Mouse (Mus musculus): ENCODE data around the gene Kcnk3. TPM values are rescaled to one million over a fixed set of nuclear protein-coding genes. Genes with fewer than 3 reads are reported as not detected.

Kcnk3 gene
- polyA plus RNA-seq, 1 experiment: 0.95 TPM

DNA sequence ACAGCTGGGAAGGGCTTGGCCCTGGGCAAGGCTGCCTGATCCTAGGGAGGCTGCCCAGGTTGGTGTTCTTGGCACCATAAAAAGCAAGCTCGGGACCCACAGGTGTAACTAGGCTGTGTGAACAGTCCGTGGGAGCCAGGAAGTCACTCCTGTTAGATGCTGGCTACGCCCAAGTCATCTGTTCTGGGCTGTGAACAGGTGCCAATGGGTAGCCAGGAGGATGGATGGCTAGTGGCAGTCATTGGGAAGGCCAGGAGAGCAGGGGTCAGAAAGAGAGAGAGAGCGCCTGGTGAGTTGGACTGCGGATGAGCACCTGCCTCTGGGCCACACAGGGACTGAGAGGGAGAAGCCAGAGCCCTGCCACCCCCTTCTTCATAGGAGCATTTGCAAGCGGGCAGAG, 17.7 kb downstream of the Kcnk3 start:
- H3K4me1 ChIP-seq (ENCODE audit: control insufficient read depth, insufficient read depth, low read length): no peaks in the 10 kb centered on the region
- no peaks in the 10 kb centered on the region for H3K36me3 ChIP-seq (ENCODE audit: control insufficient read depth, insufficient read depth, low read length)
- TF ChIP-seq CTCF (IDR thresholded peaks at IDR 0.05; ENCODE audit: control insufficient read depth, insufficient read depth, insufficient replicate concordance, low read depth, low read length) (no peak), POLR2A (IDR thresholded peaks at IDR 0.05; ENCODE audit: control insufficient read depth, low read depth, low read length) (no peak)
- H3K27me3 ChIP-seq (ENCODE audit: control insufficient read depth, insufficient read depth, low read length): no peaks in the 10 kb centered on the region
- no peak overlapping the region for H3K4me3 ChIP-seq (ENCODE audit: control insufficient read depth, low read depth, low read length)
- no peak overlapping the region for H3K27ac ChIP-seq (ENCODE audit: control insufficient read depth, insufficient read depth, low read depth, low read length)

DNA sequence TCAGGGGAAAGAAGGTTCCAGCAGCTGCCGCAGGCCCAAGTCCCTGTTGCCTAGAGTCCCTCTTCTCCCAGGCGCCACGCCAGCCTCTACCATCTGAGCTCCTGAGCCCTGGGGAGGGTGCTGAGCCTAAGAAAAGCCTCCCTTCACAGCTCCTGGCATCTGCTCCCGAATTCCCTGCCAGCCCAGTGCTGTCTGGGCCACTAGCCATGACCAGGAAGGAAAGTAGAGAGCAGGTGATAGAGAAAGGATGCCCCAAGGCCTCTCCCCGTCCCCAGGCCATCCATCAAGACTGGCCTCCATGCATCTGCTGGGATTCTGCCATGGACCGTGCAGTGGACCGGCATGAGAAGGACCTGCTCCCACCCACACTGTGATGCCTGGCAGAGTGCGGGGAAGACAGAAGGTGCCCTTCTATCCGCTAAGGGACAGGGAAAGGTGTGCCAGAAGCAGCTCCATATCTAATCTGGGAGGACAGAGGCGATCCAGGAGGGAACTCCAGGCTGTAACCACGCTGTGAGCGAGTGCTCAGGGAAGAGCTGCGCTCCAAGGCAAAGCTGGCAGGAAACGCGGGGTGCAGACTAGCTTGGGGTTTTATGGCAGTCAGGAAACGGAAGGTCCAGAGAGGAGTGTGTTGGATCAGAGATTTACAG, 18.6 kb downstream of the Kcnk3 start:
- TF ChIP-seq POLR2A (IDR thresholded peaks at IDR 0.05; ENCODE audit: control insufficient read depth, low read depth, low read length) (no peak), CTCF (IDR thresholded peaks at IDR 0.05; ENCODE audit: control insufficient read depth, insufficient read depth, insufficient replicate concordance, low read depth, low read length) (no peak)
- H3K4me3 ChIP-seq (ENCODE audit: control insufficient read depth, low read depth, low read length): no peak overlapping the region
- H3K4me1 ChIP-seq (ENCODE audit: control insufficient read depth, insufficient read depth, low read length): no peaks in the 10 kb centered on the region
- no peaks in the 10 kb centered on the region for H3K27me3 ChIP-seq (ENCODE audit: control insufficient read depth, insufficient read depth, low read length)
- no peak overlapping the region for H3K27ac ChIP-seq (ENCODE audit: control insufficient read depth, insufficient read depth, low read depth, low read length)
- H3K36me3 ChIP-seq (ENCODE audit: control insufficient read depth, insufficient read depth, low read length): no peaks in the 10 kb centered on the region

DNA sequence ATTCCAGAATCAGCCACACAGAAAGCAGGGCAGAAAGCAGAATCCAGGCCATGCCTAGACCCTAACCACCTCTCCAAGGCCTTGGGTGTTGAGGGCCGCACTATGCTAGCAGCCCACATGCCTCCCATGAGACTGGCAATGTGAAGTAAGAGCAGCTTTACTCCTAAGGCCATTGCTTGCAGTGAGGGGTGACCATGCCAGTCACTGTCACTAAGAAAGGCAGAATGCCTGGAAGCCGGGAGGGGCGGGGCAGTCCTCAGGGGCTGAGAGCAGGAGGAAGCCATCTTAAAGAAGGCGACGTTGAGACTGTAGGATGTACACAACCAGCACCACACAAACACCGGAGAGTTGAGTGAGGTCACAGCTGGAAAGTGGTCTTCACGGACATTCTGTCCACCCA, 21.1 kb downstream of the Kcnk3 start:
- H3K4me1 ChIP-seq (ENCODE audit: control insufficient read depth, insufficient read depth, low read length): no peaks in the 10 kb centered on the region; the same call in 1 of the 2 replicates
- H3K27me3 ChIP-seq (ENCODE audit: control insufficient read depth, insufficient read depth, low read length): no peaks in the 10 kb centered on the region
- no peak for TF ChIP-seq POLR2A (IDR thresholded peaks at IDR 0.05; ENCODE audit: control insufficient read depth, low read depth, low read length)
- TF ChIP-seq CTCF (IDR thresholded peaks at IDR 0.05; ENCODE audit: control insufficient read depth, insufficient read depth, insufficient replicate concordance, low read depth, low read length): no peak
- H3K4me3 ChIP-seq (ENCODE audit: control insufficient read depth, low read depth, low read length): no peak overlapping the region
- H3K27ac ChIP-seq (ENCODE audit: control insufficient read depth, insufficient read depth, low read depth, low read length): no peak overlapping the region
- H3K36me3 ChIP-seq (ENCODE audit: control insufficient read depth, insufficient read depth, low read length): no peaks in the 10 kb centered on the region

DNA sequence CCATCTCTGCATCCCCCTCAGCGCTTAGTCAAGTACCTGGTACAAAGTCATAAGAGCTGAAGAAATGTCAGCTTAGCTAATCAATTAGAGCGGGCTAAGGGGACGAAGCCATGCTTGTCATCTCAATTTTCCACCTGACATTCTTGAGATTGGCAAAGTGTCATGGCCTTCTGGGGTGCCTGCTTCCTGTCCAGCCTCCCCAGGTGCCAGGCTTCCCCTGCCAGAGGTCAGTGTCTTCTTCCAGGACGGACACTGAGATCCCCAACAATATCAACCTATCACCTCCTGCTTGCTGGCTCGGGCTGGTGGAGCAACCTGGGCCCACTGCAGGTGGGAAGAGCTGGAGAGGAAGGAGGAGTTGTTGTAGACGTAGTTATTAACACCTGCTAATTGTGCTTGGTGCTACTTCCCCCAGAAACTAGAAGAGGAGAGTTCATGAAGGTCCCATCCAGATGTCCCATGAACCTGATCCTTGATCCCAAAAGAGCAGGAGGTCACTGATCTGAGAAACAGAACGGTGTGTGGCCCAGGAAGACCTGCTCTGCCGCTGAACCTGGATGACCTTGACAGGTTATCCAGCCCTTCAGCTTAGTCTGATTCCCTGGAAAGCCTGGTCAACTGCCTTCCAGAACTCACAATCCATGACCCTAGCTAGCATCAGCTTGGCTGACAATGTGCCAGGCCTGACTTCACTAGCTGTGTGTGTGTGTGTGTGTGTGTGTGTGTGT, 22.1 kb downstream of the Kcnk3 start:
- Histone ChIP-seq H3K27me3 (ENCODE audit: control insufficient read depth, insufficient read depth, low read length) (no peaks in the 10 kb centered on the region), H3K4me3 (ENCODE audit: control insufficient read depth, low read depth, low read length) (no peak overlapping the region), H3K4me1 (ENCODE audit: control insufficient read depth, insufficient read depth, low read length) (no peaks in the 10 kb centered on the region; the same call in 1 of the 2 replicates), H3K36me3 (ENCODE audit: control insufficient read depth, insufficient read depth, low read length) (no peaks in the 10 kb centered on the region), H3K27ac (ENCODE audit: control insufficient read depth, insufficient read depth, low read depth, low read length) (no peak overlapping the region)
- no peak for TF ChIP-seq CTCF (IDR thresholded peaks at IDR 0.05; ENCODE audit: control insufficient read depth, insufficient read depth, insufficient replicate concordance, low read depth, low read length)
- TF ChIP-seq POLR2A (IDR thresholded peaks at IDR 0.05; ENCODE audit: control insufficient read depth, low read depth, low read length): no peak

DNA sequence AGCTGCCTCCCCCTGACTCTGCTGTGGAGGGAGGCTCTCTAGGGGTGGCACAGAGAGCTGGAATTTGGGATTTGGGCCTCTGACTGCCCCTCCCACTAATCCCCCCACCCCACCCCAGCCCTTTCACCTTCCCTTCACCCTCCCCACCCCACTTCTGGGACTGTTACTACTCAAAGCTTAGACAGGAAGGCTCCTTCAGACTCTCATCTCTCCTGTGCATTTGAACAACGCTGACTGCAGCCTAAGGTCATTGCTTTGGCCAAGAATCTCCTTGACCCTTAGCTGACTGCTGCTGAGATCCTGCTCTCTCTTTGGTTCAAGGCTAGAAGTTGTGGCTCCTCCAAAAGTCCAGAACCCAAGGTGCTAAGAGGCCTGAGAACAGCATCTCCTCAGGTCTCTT, 23.1 kb downstream of the Kcnk3 start:
- Histone ChIP-seq H3K36me3 (ENCODE audit: control insufficient read depth, insufficient read depth, low read length) (no peaks in the 10 kb centered on the region), H3K4me1 (ENCODE audit: control insufficient read depth, insufficient read depth, low read length) (no peaks in the 10 kb centered on the region; the same call in 1 of the 2 replicates), H3K4me3 (ENCODE audit: control insufficient read depth, low read depth, low read length) (no peak overlapping the region), H3K27me3 (ENCODE audit: control insufficient read depth, insufficient read depth, low read length) (no peaks in the 10 kb centered on the region), H3K27ac (ENCODE audit: control insufficient read depth, insufficient read depth, low read depth, low read length) (no peak overlapping the region)
- no peak for TF ChIP-seq POLR2A (IDR thresholded peaks at IDR 0.05; ENCODE audit: control insufficient read depth, low read depth, low read length)
- TF ChIP-seq CTCF (IDR thresholded peaks at IDR 0.05; ENCODE audit: control insufficient read depth, insufficient read depth, insufficient replicate concordance, low read depth, low read length): no peak

DNA sequence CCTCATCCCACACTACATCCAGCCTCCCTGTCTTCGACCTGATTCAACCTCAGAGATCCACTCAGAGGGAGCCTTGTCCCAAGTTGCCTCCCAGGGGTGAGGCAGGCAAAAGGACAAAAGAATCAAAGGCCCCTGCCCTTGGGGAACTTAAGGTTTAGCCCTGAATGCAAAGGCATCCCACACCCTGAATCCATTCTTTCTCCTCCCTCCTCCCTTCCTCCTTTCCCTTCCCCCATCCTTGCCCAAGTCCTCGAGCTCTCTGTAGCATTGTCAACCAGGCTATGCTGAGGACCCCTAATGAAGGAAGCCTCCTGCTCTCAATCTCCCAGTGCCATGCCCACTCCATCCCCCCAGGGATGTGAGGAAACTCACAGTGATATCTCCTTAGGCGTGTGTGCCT, 23.7 kb downstream of the Kcnk3 start:
- no peaks in the 10 kb centered on the region; the same call in 1 of the 2 replicates for H3K4me1 ChIP-seq (ENCODE audit: control insufficient read depth, insufficient read depth, low read length)
- no peak overlapping the region for H3K4me3 ChIP-seq (ENCODE audit: control insufficient read depth, low read depth, low read length)
- no peaks in the 10 kb centered on the region for H3K27me3 ChIP-seq (ENCODE audit: control insufficient read depth, insufficient read depth, low read length)
- TF ChIP-seq CTCF (IDR thresholded peaks at IDR 0.05; ENCODE audit: control insufficient read depth, insufficient read depth, insufficient replicate concordance, low read depth, low read length): no peak
- TF ChIP-seq POLR2A (IDR thresholded peaks at IDR 0.05; ENCODE audit: control insufficient read depth, low read depth, low read length): no peak
- H3K27ac ChIP-seq (ENCODE audit: control insufficient read depth, insufficient read depth, low read depth, low read length): no peak overlapping the region
- H3K36me3 ChIP-seq (ENCODE audit: control insufficient read depth, insufficient read depth, low read length): no peaks in the 10 kb centered on the region

DNA sequence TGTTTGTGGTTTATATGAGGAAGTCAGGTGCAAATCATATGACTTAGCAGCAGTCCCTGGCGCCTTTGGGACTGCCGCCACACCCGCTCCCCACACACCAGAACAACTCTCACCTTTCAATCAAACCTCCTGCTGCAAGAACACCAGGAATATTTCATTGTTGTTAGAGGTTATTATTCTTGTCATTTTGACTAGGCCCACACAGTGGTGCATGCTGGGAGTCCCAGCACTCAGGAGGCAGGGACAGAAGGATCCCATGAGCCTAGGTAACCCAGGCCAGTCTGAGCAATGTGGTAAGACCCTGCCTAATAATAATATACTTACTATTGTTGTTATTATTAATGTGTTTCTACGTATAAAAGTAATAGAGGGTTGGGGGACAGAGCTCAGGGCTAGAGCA, 24.6 kb downstream of the Kcnk3 start:
- Histone ChIP-seq H3K27me3 (ENCODE audit: control insufficient read depth, insufficient read depth, low read length) (no peaks in the 10 kb centered on the region), H3K27ac (ENCODE audit: control insufficient read depth, insufficient read depth, low read depth, low read length) (no peak overlapping the region), H3K4me1 (ENCODE audit: control insufficient read depth, insufficient read depth, low read length) (no peaks in the 10 kb centered on the region; the same call in 1 of the 2 replicates), H3K4me3 (ENCODE audit: control insufficient read depth, low read depth, low read length) (no peak overlapping the region), H3K36me3 (ENCODE audit: control insufficient read depth, insufficient read depth, low read length) (no peaks in the 10 kb centered on the region)
- no peak for TF ChIP-seq CTCF (IDR thresholded peaks at IDR 0.05; ENCODE audit: control insufficient read depth, insufficient read depth, insufficient replicate concordance, low read depth, low read length)
- TF ChIP-seq POLR2A (IDR thresholded peaks at IDR 0.05; ENCODE audit: control insufficient read depth, low read depth, low read length): no peak
